Mouse (Mus musculus) right cerebral cortex, adult 2 months (tissue): ENCODE measurements at regions not wholly inside any gene's neighbourhood (a gene's known extent, or its start where the extent isn't known, plus 50 kb on each side); places are given as distances from the start of the nearest gene placed in this dataset.

ENCODE experiments used
- DNase-seq, 2 experiments: peaks; one replicate each; pipeline ENCODE4 v3.0.0; 2021 to 2022; ENCODE audit warnings: low spot score in 2 of 2

DNA sequence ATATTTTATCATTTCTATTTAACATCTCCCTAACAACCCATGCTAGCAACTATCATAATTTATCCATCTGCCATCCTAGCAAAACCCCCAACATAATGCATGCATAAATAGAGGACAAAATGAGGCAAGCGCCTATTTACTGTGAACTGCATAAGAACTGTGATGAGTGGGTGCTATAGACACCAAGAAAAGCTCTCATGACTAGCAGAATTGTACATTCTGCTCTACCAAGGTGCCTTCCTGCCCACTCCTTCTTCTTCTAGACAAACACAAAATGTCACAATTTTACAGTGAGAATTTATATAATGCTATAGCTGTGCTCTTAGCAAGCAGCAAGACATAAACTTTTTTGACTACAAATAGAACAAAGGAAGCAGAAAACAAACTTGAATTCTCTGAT, 305.9 kb downstream of the Brinp1 start:
- DNase-seq, result peak; percentile 26 to 27

DNA sequence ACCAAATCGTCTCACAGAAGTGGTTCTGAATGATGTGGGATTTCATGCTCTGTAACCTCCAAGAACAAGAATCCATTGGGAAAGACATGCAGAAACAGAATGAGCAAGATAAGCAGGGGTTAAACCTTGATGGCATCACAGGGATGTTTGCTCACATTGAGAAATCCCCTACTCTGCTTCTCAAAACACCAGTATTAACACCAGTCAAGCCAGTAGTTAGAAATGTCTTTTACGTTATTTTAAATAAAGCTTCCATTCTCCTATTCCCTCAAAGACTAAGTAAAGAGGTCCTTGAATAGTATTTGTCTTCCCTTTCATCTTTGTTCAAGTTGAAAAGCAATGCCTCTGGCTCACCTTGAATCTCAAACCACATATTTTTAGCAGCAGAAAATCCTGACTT, 320.9 kb downstream of the Brinp1 start:
- no peak for DNase-seq

DNA sequence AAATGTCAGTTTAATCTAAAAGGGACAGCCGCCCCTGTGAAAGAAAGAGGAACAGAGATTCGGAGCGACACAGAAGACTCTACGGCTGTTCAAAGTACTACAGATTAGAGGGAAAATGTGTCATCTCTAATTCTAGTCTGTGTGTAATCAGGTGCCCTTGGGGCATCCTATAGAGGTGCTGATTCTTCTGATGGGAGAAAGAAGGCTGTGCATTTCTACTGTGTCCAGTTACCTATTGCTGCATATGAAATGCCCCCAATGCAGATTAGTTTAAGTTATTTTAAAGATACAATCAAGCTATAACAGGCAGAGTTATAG, 330.2 kb downstream of the Brinp1 start:
- no peak for DNase-seq

DNA sequence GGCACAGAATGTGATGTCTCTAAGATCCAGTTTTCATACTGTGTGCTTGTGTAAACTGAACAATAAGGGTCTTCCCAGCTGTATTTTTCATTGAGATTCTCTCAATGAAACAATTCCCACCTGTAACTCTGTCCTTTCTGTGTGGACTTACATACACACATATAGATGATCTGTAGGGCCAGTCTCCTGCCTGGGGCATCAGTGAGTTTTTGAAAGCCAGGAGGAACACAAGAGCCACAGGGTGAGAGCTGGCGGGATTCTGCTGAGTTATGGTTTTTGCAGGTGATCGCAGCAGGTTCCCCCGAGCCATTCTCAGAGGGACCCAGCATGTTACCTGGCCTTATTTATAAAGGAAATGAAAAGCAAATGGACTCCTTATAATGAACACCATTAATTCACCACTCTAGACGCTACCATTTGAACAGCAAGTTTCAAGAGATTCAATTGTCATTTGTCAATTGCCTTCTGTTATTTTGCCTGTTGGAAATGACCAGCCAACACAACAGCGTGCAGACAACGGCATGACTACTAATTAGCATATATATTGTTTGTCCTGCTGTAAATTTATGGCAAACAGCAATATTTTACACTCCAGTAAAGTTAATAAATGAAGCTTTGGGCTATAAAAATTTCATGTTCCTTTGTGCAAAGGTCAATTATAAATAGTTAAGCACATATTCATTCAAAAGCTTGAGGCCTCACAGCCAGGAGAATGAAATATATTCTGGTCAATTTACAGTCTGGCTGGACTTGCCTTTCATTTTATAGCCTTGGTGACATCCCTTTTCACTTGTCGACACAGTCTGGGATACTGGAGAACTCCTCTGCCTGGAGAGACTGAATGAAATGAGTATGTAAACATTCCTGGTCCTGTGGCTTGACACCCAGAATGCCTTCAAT, 330.8 kb downstream of the Brinp1 start:
- DNase-seq, result no peak

DNA sequence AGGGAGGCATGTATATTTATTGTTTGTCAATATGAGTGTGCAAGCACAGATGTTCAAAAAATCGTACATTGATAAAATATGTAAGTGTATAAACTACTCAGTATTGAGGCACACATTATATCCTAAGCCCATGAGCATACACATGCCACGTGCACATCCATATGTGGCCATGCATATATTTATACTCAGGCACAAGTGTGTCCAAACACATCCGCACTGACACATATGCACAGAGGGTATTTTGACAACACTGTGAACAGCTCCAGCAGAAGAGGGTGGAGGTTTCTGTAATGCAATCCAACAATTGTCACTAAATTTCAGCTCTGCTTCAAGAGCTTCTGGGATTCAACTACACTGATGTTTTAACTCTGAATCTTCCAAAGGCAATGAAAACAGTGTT, 333.6 kb downstream of the Brinp1 start:
- DNase-seq, result no peak

DNA sequence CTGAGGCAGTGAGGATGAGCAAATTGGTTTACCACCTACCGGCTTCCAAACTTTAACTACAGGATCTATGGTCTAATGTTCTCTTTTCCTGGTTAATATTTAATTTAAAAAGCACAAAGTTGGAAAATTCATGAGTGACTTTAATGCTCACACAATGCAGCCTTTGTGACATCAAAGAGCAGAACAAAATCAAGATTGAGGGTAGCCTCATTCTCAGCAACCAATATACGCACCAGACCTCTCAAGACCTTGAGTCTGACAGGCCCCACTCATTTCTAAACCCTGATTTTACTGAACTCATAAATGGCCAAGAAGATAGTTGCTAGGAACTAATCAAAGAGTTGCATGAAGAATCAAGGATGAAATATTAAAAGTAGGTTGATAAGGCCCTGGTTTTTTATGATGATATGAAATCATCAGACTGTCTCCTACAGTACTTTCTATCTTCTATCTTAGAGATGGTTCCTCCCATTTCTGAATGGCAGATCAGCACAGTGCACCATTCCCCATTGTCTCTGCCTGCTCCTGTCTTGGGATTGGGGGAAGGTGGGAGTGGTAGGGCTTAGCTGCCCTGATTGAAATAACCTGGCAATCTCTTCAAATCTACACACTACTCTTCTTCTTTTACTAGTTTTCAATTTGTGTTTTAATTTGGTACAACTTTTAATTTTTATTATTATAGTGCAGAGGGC, 338.3 kb downstream of the Brinp1 start:
- no peak for DNase-seq

DNA sequence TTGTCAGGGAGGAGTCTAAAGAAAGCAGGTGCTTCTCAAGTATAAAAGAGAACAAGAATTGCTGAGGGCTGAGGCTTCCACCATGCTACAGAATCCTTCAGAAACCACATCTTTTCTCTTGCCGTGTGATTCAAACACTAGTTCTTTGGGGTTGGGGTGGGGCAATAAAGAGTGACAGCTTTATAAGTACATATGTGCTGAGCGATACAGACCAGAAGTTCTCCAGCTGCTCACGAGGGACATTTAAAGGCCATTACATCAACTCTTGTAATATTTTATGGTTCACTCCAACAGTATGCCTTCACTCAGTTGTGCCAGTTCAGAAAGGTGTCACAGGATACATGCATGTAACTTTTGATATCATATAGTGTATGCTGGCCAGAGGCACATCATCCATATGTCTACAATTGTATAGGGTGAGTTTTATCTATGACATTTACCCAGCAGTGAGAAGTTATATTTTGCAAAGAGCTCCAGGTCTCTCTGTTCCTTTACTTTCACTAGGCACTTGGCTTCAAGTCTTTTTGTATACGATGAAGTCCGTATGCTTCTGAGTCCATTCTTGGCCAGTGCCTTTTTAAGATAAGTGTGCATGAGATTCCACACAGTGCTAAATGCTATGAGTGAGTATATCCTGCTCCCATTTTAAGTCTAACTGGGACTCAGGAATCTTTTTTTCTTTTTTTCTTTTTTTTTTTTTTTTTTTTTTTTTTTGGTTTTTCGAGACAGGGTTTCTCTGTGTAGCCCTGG, 341.8 kb downstream of the Brinp1 start:
- DNase-seq, result no peak

DNA sequence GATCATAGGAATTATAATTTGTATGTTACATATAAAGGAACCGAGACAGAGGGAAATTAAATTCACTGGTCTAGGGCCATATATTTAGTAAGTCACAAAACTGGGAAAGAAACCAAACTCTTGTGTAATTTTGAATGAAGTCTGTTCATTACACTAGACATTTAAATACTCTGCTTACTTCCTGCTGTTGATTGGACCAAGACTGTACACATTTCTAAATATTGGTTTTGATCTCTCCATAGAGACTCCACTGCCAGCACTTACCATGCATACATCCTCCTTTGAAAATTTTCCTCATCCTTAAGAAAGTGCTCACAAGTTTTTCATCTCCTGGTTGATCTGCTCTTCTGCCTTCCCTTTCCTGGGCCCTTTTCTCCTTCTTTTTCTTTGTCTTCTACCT, 358.9 kb downstream of the Brinp1 start:
- DNase-seq, result no peak

DNA sequence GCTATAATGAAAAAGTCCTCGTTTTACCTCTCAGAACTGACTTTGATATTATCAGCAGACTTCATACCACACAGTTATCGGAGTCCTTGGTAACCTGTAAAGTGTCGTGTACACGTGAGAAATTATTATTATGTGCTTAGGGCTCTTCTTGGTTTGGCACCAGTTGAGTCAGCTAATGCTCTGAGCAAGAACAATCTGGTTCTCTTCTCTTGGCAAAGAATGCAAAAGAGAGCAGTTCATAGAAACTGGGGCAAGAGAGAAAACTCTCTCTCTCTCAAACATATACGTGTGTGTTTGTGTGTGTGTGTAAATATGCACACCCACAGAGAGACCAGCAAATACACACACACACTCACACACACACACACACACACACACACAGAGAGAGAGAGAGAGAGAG, 378.8 kb downstream of the Brinp1 start:
- no peak for DNase-seq

DNA sequence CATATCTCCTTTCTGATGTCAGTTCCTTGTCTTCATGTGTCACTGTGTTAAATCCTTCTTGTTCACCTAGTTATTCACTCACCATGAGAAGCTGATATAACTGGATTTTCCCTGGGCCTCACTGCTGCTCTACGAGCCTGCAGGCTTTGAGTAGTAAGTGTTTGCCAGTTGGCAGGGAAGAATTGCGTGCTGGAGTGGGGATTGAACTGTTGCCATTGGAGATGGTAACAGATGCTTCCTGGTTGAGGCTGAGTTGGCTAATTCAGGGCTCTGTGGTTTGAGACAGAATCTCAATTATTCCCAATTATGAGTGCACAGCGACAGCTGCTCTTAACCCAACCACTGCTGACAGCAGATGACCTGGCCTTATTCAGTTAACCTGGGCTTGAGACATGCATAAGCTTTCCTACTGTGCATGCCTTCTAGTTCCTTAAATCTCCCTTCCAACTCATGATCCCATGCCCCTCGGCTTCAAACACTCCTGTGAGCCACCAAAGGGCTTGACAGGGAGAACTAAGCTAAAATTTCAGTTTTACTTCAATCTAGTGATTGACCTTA, 379.5 kb downstream of the Brinp1 start:
- peak; percentile 17 to 29 for DNase-seq

DNA sequence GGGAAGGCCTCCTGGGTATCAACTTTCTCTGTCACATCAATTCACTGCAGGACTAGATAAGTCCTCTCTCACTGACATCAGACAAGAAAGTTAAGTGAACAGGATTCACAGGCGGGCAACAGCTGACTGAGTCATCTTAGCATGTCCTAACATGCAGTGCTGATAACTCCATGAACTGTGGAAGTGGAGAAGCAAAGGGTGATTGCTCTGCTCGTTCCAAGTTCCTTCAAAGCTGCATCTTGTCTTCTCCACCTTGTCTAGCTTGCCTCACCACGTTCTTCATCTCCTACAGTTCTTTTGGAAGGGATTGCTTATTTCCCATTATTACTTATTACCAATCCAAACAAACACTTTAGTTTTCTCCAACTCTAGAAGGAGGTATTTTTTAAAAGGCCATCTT, 380.9 kb downstream of the Brinp1 start:
- DNase-seq, result no peak

DNA sequence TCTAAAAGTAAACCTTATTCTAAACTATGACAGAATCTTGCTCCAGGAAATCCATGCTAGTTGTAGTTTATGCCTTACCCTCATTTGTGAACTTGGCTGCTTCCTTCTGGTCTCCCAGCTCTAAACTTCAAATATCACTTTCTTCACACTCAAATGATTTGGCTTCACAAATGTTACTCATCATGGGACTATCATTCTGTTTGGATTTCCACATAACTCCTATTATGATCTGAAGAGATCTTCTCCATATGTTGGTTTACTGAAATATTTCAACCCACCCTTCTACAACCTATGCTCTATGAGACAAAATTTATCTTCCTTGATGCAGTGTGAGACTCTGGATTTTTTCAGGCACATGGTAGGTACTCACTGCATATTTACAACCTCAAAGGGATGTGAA, 381.7 kb downstream of the Brinp1 start:
- DNase-seq, result no peak

DNA sequence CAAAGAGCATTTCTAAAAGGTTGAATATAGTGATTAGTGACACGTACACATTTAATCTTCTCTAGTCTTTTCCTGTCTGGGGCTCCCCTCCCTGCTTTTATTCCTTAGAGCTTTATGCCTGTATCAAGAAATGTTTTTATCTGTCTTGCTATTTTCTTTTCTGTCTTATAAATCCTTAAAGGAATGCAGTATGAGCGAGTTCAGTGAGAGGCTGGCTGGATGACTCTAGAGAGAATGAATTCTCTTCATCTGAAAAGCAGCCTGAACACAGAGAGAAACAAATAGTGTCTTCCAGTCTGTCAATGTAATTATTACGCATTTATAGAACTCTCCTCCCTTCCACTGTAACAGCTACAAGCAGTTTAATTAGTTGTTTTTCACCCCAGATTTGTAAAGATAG, 417.9 kb downstream of the Brinp1 start:
- DNase-seq, result no peak

DNA sequence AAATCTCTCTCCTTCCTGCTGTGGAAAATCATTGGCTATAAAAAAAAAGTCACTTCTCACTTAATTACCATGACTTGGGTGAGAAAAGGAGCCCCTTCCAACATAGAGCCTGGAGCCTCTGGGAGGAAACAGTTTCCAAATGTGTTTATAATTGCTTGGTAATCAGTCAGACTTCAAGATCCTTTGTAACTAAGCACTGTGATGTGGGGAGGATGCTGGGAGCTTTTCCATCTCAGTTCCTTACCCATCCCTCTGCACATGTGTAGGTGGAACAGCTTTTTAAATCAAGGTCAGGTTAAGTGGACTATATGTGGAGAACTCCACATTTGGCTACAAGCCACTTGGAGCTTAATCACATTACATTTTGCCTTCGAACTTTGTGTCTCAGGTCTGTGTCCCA, 418.4 kb downstream of the Brinp1 start:
- DNase-seq, result no peak

DNA sequence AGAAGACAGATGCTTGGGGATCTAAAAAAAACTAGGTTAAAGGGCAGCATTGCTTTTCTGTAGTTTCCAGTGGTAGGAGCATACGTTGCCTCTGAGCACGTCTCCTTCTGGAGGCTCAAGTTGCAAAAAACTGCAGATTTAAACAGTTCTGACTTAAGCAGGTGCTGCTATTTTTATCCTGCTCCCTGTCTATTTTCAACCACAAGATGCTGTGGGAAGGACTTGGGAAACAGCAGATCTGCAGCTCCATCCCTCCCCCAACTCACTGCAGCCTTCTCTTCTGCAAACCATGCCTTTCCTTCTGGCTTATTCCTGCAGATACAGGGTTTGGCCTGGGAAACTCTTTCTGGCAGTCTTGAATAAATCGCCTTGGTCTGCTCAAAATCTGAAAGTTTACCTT, 422.1 kb downstream of the Brinp1 start:
- peak; percentile 6 to 19 for DNase-seq

DNA sequence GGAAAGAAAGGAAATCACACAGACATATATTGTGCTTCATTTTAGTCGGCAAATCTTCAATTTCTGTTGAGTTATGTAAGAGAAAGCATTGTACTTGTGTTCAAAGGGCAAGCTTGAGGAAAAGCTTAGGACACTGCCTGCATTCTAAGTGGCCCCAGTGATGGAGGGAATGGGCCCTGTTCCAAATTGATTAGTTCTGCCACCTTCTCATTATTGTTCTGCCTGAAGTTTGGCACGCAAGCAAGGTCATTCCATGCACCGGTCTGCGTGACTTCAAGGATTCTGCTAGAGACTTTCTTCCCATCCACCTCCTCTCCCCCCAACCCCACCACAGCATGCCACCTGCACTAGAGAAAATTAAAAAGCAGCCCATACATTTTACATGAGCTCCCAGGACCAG, 466.2 kb downstream of the Brinp1 start:
- DNase-seq, result no peak

DNA sequence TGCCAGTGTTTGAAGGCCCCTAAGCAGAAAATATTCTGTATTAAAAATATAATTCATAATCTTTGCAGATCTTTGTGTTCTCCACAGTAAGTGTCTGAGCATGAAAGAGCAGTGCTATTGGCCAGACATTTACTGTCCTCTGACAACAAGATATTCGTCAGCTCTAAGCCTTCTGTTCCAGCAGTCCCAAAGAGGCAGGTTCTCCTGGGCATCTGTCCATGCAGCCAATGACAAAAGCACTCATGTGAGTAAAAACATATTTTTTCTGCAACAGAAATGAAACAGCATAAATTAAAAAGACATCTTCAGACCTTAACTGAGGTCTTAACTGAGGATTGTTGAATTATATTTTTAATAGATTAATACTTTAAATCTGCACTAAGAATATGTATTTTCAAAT, 467.3 kb downstream of the Brinp1 start:
- DNase-seq, result no peak

DNA sequence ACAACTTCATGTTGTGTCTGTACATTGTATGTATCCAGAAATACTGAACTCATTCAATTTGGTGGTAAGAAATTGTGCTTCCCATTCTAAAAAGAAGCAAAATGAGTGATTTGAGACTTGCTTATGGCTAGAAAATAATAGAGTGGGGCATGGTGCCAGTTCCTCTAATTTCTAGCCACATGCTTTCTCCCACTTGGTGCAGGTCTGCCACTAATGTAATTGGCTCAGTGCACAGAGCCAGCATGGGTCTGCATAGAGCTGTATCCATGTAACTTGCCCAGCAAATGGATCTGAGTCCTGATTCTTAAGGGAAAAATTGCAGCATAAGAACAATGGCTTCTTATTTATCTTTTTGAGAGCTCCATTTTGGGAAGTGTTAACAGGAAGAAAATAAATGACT, 492.4 kb downstream of the Brinp1 start:
- DNase-seq, result peak in 1 of 2 experiments; percentile 7

DNA sequence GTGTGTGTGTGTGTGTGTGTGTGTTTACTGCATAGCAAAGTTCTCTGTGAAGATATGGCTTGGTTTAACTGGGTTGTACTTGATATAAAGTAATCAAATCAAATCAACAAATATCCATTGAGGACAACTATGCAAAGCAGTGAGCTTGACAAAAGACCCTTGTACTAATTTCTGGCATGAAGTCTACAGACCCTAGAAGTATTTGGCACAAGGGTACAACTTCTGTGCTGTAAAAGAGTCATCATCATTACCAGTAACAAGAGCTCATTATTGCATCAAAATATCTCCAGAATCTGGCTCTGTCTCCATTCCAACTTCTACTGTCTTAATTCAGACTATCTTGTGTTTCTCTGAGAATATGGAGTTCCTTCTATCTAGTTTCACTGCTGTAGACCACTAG, 538.2 kb downstream of the Brinp1 start:
- no peak for DNase-seq

DNA sequence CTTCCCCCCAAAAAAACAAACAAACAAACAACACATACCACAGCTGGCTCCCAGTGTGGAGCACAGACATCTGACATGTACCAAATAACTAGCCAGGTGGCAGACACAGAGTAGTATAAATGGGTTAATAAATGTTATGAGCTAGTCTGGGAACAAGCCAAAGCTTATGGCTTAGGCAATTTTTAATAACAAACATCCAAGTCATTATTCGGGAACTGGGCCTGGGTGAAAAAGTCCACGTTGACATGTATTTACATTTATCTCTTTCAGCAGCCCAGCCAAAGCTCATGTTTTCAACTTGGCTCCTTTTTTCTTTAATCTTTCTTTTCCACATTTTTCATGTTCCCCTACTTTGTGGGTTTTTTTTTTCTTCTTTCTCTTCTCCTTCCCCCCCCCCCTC, 543.4 kb downstream of the Brinp1 start:
- no peak for DNase-seq

DNA sequence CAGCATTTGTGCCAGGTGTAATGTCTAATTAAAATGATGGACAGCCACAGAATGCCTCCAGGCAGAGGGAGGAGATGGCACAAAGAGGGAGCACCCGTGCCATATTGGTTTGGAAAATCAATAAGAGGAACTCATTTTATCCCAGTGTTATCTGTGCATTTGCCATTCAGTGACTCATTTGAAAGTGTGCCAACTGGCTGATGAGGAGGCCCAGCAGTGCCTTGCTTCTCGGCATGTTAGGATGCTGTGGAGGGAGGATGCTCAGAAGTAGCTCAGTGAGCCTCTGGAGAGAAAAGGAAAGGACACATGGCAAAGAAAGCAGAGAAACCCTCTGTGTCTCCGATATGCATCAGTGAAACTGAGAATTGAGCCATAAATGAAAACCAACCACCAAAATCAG, 549.8 kb downstream of the Brinp1 start:
- DNase-seq, result no peak

DNA sequence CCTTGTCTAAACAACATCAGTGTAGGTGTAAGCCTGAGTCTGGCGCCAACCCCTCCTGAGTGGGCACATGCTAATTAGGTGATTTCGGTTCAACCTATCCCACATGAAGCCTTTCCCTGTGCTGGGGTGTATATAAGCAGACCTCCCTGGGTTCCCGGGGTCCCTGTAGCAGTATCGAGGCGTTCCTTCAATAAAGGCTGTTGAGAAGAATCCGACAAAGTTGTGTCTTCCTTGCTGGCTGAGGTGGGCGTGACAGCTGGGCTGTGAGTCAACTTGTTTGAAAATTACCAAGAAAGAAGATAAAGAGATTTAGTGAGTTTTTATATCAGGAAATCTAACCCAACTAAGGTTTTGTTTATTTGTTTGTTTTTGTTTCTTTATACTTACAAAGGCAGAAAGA, 567.1 kb downstream of the Brinp1 start:
- peak; percentile 55 to 63 for DNase-seq
